Mouse (Mus musculus): Measurements from ENCODE around the gene Clba1. TPM values are rescaled to one million over a fixed set of nuclear protein-coding genes. Genes with fewer than 3 reads are reported as not detected.

The Clba1 gene
- polyA plus RNA-seq, 1 experiment, result 9.4 TPM

- DNase-seq, result no peak
- TF ChIP-seq CTCF (IDR thresholded peaks at IDR 0.05; ENCODE audit: insufficient read depth, low read length) (no peak), POLR2A (IDR thresholded peaks at IDR 0.05; ENCODE audit: borderline replicate concordance, extremely low read depth, low read depth, low read length) (no peak)
- 53% methylated on average over 2 of the region's 2 CpGs for WGBS
- Histone ChIP-seq H3K4me3 (replicated peaks; ENCODE audit: extremely low read depth, low read depth, low read length) (no peak overlapping the region), H3K4me1 (ENCODE audit: control insufficient read depth, insufficient read depth, low read length) (peaks cover 25% of the 10 kb centered on the region)
Measured at GRCm38 (mm10) chr12:112822676-112823075, 13.9 kb downstream of the Clba1 start.

GRCm38 (mm10) chr12:112823221-112823620 is 14.5 kb downstream of the Clba1 start:
- WGBS, result 28% methylated on average over 4 of the region's 4 CpGs
- DNase-seq, result no peak
- peaks cover 26% of the 10 kb centered on the region for H3K4me1 ChIP-seq (ENCODE audit: control insufficient read depth, insufficient read depth, low read length)
- TF ChIP-seq CTCF (IDR thresholded peaks at IDR 0.05; ENCODE audit: insufficient read depth, low read length) (no peak), POLR2A (IDR thresholded peaks at IDR 0.05; ENCODE audit: borderline replicate concordance, extremely low read depth, low read depth, low read length) (no peak)
- H3K4me3 ChIP-seq (replicated peaks; ENCODE audit: extremely low read depth, low read depth, low read length), result no peak overlapping the region

GRCm38 (mm10) chr12:112825901-112826300 is 17.2 kb downstream of the Clba1 start:
- WGBS, result 67% methylated on average over 5 of the region's 5 CpGs
- DNase-seq, result no peak
- TF ChIP-seq POLR2A (IDR thresholded peaks at IDR 0.05; ENCODE audit: borderline replicate concordance, extremely low read depth, low read depth, low read length) (no peak), CTCF (IDR thresholded peaks at IDR 0.05; ENCODE audit: insufficient read depth, low read length) (no peak)
- Histone ChIP-seq H3K4me3 (replicated peaks; ENCODE audit: extremely low read depth, low read depth, low read length) (no peak overlapping the region), H3K4me1 (ENCODE audit: control insufficient read depth, insufficient read depth, low read length) (peaks cover 26% of the 10 kb centered on the region)

- no peak for DNase-seq
- Histone ChIP-seq H3K4me1 (ENCODE audit: control insufficient read depth, insufficient read depth, low read length) (peaks cover 12% of the 10 kb centered on the region), H3K4me3 (replicated peaks; ENCODE audit: extremely low read depth, low read depth, low read length) (peak overlapping the region; percentile 90)
- TF ChIP-seq POLR2A (IDR thresholded peaks at IDR 0.05; ENCODE audit: borderline replicate concordance, extremely low read depth, low read depth, low read length) (no peak), CTCF (IDR thresholded peaks at IDR 0.05; ENCODE audit: insufficient read depth, low read length) (no peak)
- under 1% methylated on average over 51 of the region's 51 CpGs for WGBS
Measured at GRCm38 (mm10) chr12:112828501-112829243, 19.9 kb downstream of the Clba1 start.

- DNase-seq, result peak; percentile 96
- peak within 1 kb of the TSS; percentile 90 for H3K4me3 ChIP-seq (replicated peaks; ENCODE audit: extremely low read depth, low read depth, low read length)
- 1% methylated on average over 64 of the region's 72 CpGs for WGBS
- peaks cover 9% of the 10 kb centered on the region for H3K4me1 ChIP-seq (ENCODE audit: control insufficient read depth, insufficient read depth, low read length)
- TF ChIP-seq CTCF (IDR thresholded peaks at IDR 0.05; ENCODE audit: insufficient read depth, low read length) (no peak), POLR2A (IDR thresholded peaks at IDR 0.05; ENCODE audit: borderline replicate concordance, extremely low read depth, low read depth, low read length) (peak; percentile 74; the same call in 1 of the 2 replicates)
Measured at GRCm38 (mm10) chr12:112829244-112829864, 20.6 kb downstream of the Clba1 start, which contains the start of gene Cdca4. Gene Cdca4 (minus strand): TSS chr12:112829423.

GRCm38 (mm10) chr12:112830141-112830540 is 21.4 kb downstream of the Clba1 start:
- WGBS, result 17% methylated on average over 2 of the region's 2 CpGs
- DNase-seq, result no peak
- no peak for TF ChIP-seq POLR2A (IDR thresholded peaks at IDR 0.05; ENCODE audit: borderline replicate concordance, extremely low read depth, low read depth, low read length)
- no peak for TF ChIP-seq CTCF (IDR thresholded peaks at IDR 0.05; ENCODE audit: insufficient read depth, low read length)
- Histone ChIP-seq H3K4me1 (ENCODE audit: control insufficient read depth, insufficient read depth, low read length) (peaks cover 9% of the 10 kb centered on the region), H3K4me3 (replicated peaks; ENCODE audit: extremely low read depth, low read depth, low read length) (peak overlapping the region; percentile 83)

- TF ChIP-seq CTCF (IDR thresholded peaks at IDR 0.05; ENCODE audit: insufficient read depth, low read length) (no peak), POLR2A (IDR thresholded peaks at IDR 0.05; ENCODE audit: borderline replicate concordance, extremely low read depth, low read depth, low read length) (no peak)
- 83% methylated on average over 3 of the region's 3 CpGs for WGBS
Measured at GRCm38 (mm10) chr12:112830570-112830969, 21.8 kb downstream of the Clba1 start.

GRCm38 (mm10) chr12:112832411-112832810 is 23.7 kb downstream of the Clba1 start:
- H3K4me1 ChIP-seq (ENCODE audit: control insufficient read depth, insufficient read depth, low read length), result peaks cover 6% of the 10 kb centered on the region
- TF ChIP-seq CTCF (IDR thresholded peaks at IDR 0.05; ENCODE audit: insufficient read depth, low read length) (no peak), POLR2A (IDR thresholded peaks at IDR 0.05; ENCODE audit: borderline replicate concordance, extremely low read depth, low read depth, low read length) (no peak)
- no peak overlapping the region for H3K4me3 ChIP-seq (replicated peaks; ENCODE audit: extremely low read depth, low read depth, low read length)
- DNase-seq, result no peak
- 88% methylated on average over 5 of the region's 5 CpGs for WGBS

More at GRCm38 (mm10) chr12:112830570-112830969, 21.8 kb downstream of the Clba1 start:
- Histone ChIP-seq H3K4me1 (ENCODE audit: control insufficient read depth, insufficient read depth, low read length) (peaks cover 9% of the 10 kb centered on the region), H3K4me3 (replicated peaks; ENCODE audit: extremely low read depth, low read depth, low read length) (no peak overlapping the region)
- no peak for DNase-seq

GRCm38 (mm10) chr12:112833527-112833926 is 24.8 kb downstream of the Clba1 start:
- WGBS, result 48% methylated on average over 6 of the region's 6 CpGs
- 0 out of 2 replicates have a peak, but pooled peaks cover 2% of the 10 kb centered on the region for H3K4me1 ChIP-seq (ENCODE audit: control insufficient read depth, insufficient read depth, low read length)
- DNase-seq, result no peak
- TF ChIP-seq POLR2A (IDR thresholded peaks at IDR 0.05; ENCODE audit: borderline replicate concordance, extremely low read depth, low read depth, low read length), result no peak
- no peak for TF ChIP-seq CTCF (IDR thresholded peaks at IDR 0.05; ENCODE audit: insufficient read depth, low read length)
- no peak overlapping the region for H3K4me3 ChIP-seq (replicated peaks; ENCODE audit: extremely low read depth, low read depth, low read length)

Measured in lung, adult 2 months (tissue).